Mouse (Mus musculus) small intestine, adult 2 months (tissue): ENCODE data around the gene Samsn1.

ENCODE experiments used
- CTCF ChIP-seq: fragments of 200-500 bp; IDR thresholded peaks from 2 replicates; pipeline ENCODE4 v1.5.1; 2012; ENCODE audit warnings: low read depth, mild to moderate bottlenecking, control low read depth, inconsistent platforms, low read length, moderate library complexity, mixed read lengths; ENCODE audit not compliant: insufficient replicate concordance, insufficient read length; ENCODE audit errors: extremely low read depth
- POLR2A ChIP-seq: fragments of 200-500 bp; IDR thresholded peaks from 2 replicates; pipeline ENCODE4 v1.6.1; 2012; ENCODE audit warnings: low read depth, mild to moderate bottlenecking, control low read depth, inconsistent platforms, low read length, moderate library complexity

DNA sequence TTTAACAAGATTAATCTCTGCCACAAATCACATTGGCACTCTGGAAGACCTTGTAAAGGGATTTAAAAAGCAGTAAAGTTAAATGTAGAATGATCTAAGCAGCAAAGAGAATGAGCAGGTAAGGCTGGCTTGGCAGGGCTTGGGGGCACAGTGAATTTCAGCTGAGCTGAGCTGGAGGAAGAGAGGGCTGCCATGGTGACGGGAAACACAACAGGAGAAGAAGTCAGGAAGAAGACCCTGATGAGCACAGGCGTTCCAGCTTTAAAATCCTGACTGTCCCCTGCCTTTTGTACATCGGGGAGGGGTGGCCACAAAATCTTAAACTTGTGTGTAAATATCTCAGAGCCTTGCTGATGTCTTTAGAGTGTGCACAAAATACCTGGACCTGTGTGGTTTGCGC, 32.0 kb upstream of the Samsn1 start:
- TF ChIP-seq POLR2A (no peak), CTCF (no peak)
